Mouse (Mus musculus) c-Kit-positive CD71-positive TER-119-positive erythroid progenitor cells, embryonic 14.5 days (primary cell): ENCODE data around the gene Gapdh.

Source experiments
- DNase-seq: peaks from one replicate; pipeline ENCODE4 v3.0.0-alpha.2; 2013; ENCODE audit warnings: low spot score

The Gapdh gene

DNA sequence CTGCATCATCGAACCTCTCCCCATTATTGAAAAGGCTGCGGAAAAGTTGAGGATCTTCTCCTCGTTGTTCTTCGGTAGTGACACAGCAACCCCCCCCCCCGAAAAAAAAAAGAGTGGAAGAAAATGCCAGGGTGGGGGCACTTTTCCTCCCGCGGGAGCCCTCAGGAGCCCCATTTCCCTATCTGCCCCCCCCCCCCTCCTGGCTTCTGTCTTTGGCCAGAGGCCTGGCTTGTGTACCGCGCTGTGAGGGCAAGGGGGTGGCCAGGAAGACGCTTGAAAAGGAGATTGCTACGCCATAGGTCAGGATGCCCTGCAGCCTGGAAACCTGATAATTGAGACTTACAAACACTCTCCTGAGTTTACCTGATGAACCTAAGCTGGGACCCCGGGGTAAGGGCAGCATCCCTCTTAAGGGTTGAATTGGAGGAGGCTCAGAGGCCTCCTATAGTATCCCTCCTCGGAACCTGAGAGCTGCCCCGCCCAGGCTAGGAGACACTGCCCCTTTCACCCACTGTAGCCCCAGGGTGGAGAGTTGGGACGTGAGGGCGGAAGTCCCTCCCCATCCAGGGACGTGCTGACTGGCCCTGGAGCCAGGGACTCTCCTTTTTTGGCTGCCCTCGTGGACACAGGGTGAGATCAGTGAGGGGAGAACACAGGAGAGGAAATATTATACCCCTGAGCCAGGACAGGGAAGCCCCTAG lies at the start of gene Gapdh:
TSS of gene Gapdh (minus strand) at position 417 of the 701 bp plus-strand sequence.
- DNase-seq, result no peak

GRCm38 (mm10) chr6:125215148-125215954 lies 49.1 kb upstream of the Gapdh start, which contains the start of gene Vamp1:
Gene Vamp1 (plus strand): TSS chr6:125215551.
- DNase-seq, result peak; percentile 97

DNA sequence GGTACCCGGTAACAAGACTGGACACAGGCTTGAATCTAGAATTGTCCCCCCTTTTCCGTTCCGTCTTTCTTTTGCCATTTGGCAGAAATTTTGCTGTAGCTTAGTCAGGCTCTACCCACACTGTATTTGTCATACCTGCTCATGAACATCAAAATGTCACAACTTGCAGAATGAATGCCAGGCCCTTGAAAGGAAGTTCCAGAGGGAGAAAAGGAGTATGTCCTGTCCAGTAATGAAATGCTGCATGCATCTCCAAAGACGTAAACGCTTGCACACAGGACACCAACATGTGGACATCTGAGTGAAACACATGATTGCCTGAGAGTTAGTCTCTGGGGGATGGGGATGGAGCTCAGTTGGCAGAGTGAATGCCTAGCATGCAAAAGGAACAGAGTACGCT lies 47.4 kb upstream of the Gapdh start:
- DNase-seq, result no peak

DNA sequence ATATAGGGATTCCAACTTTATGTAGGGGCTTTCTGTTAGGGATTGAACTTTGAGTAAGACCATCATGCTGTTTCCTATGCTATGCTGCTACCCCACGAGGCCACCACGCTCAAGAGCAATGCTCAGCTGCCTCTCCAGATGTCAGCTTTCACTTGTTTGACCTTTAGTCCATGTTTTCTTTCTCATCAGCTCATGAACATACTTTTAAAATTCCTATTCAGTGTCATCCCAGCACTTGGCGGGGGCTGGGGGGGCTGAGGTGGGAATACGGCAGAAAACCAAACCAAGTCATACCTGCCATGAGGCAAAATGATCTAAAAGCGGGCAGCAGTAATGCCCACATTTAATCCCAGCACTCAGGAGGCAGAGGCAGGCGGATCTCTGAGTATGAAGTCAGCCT lies 46.9 kb upstream of the Gapdh start:
- no peak for DNase-seq

- DNase-seq, result no peak
Observed at GRCm38 (mm10) chr6:125212621-125213020, 46.4 kb upstream of the Gapdh start.

- DNase-seq, result no peak
Observed at GRCm38 (mm10) chr6:125210436-125210835, 44.2 kb upstream of the Gapdh start.

GRCm38 (mm10) chr6:125197166-125197565 lies 30.9 kb upstream of the Gapdh start:
- no peak for DNase-seq

- no peak for DNase-seq
Observed at GRCm38 (mm10) chr6:125196301-125196700, 30.0 kb upstream of the Gapdh start.

- no peak for DNase-seq
Observed at GRCm38 (mm10) chr6:125195541-125196075, 29.3 kb upstream of the Gapdh start.

- DNase-seq, result peak; percentile 42
Observed at GRCm38 (mm10) chr6:125193390-125193789, 27.1 kb upstream of the Gapdh start.

DNA sequence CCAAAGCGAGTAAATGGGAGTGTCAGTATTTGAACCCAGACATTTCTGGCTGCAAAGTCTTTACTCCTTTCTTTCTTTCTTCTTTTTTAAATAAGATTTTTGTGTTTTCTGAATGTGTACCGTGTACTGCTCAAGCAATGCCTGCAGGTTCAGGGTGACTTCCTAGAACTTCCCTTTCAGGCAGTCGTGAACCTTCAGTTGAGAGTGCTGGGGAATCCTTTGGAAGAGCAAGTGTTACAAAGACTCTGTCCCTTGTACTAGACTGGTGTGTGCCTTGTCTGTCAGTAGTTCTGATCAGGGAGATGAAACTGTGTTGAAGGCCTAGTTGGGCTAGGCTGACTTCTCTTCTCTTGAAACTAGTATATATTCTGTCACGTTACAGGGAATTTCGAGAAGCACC lies 26.6 kb upstream of the Gapdh start:
- peak; percentile 27 for DNase-seq

GRCm38 (mm10) chr6:125192016-125192714 lies 25.9 kb upstream of the Gapdh start:
- DNase-seq, result peak; percentile 94

DNA sequence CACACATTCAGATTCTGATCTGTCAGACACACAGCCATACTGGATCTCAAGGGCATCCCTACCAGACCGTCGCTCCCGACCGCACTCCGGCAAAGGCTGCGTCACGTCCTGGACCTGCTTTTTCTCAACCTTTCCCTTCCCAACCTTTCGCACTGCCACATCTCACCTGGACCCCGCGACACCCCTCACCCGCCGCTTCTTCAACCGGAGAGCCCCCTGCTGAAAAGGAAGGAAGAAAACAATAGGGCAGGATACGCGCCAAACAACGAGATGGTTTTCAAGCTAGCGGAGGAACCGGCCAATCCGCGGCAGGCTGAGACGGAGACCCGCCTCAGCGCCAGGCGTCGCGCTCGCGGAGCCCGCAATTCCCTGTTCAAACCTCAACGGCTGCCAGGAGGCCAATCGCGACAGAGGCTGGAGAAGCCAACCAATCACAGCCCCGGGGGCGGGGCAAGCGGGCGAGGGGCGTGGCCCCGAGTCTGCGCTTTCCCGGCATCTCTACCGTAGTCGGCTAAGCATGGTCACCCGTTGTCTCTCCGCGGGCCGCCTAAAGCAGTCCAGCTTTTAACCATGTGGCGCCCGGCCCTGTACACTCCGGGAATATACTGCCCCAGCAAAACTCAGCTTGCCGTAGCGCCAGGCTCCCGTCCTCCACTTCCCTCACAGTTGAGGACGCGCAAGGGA lies 25.2 kb upstream of the Gapdh start, which contains the start of the genes Ncapd2 and Mrpl51:
TSS of gene Ncapd2 (minus strand) at position 370 of the 684 bp plus-strand sequence.
TSS of gene Mrpl51 (plus strand) at position 470 of the 684 bp plus-strand sequence.
- peak; percentile 97 for DNase-seq

- peak; percentile 16 for DNase-seq
Observed at GRCm38 (mm10) chr6:125190816-125191215, 24.5 kb upstream of the Gapdh start.

GRCm38 (mm10) chr6:125186203-125186602 lies 19.9 kb upstream of the Gapdh start:
- DNase-seq, result no peak

DNA sequence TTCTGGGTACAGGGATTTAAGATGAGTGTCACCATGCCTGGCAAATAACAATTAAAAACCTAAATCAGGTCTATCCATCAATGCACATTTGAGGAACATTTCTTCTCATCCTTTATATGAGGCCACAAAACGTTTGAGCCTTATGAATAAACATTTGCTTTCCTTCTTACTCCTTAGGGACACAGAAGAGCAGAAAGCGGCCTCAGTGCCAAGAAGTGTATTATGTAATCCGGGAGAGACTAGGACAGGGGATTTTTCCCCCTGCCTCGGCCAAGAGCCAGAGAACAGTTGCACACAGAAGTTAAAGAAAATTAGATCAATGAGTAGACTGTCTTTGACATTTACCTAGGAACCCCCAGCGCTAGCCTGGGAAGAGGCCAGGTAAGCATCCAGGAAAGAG lies 15.9 kb upstream of the Gapdh start:
- DNase-seq, result no peak

- no peak for DNase-seq
Observed at GRCm38 (mm10) chr6:125179601-125180000, 13.3 kb upstream of the Gapdh start.

GRCm38 (mm10) chr6:125175469-125175868 lies 9.2 kb upstream of the Gapdh start:
- no peak for DNase-seq

- DNase-seq, result no peak
Observed at GRCm38 (mm10) chr6:125173256-125173655, 7.0 kb upstream of the Gapdh start.

GRCm38 (mm10) chr6:125172474-125172873 lies 6.2 kb upstream of the Gapdh start:
- DNase-seq, result no peak

GRCm38 (mm10) chr6:125170194-125170593 lies 3.9 kb upstream of the Gapdh start:
- no peak for DNase-seq

GRCm38 (mm10) chr6:125168086-125168485 lies 1.8 kb upstream of the Gapdh start:
- no peak for DNase-seq
